Mouse (Mus musculus) c-Kit-positive CD71-positive TER-119-negative erythroid progenitor cells, embryonic 14.5 days (primary cell): ENCODE results near the gene Igsf21.

Experiments
- DNase-seq: peaks from one replicate; pipeline ENCODE4 v3.0.0-alpha.2; 2013; ENCODE audit warnings: low read depth

Gene Igsf21

GRCm38 (mm10) chr4:140235361-140236153 is 11.0 kb downstream of the Igsf21 start:
- no peak for DNase-seq

- DNase-seq = no peak
These were observed 12.0 kb downstream of the Igsf21 start for GRCm38 (mm10) chr4:140234412-140235205.

- no peak for DNase-seq
These were observed 18.7 kb downstream of the Igsf21 start for GRCm38 (mm10) chr4:140227837-140228236.

GRCm38 (mm10) chr4:140225204-140225603 is 21.4 kb downstream of the Igsf21 start:
- no peak for DNase-seq

GRCm38 (mm10) chr4:140224451-140224850 is 22.1 kb downstream of the Igsf21 start:
- DNase-seq = no peak

GRCm38 (mm10) chr4:140223067-140223466 is 23.5 kb downstream of the Igsf21 start:
- DNase-seq = no peak

GRCm38 (mm10) chr4:140220326-140221093 is 26.1 kb downstream of the Igsf21 start:
- no peak for DNase-seq

GRCm38 (mm10) chr4:140218853-140219852 is 27.4 kb downstream of the Igsf21 start:
- no peak for DNase-seq

- DNase-seq = no peak
These were observed 28.2 kb downstream of the Igsf21 start for GRCm38 (mm10) chr4:140218384-140218783.

GRCm38 (mm10) chr4:140217934-140218333 is 28.6 kb downstream of the Igsf21 start:
- no peak for DNase-seq

GRCm38 (mm10) chr4:140216096-140216495 is 30.5 kb downstream of the Igsf21 start:
- no peak for DNase-seq

- no peak for DNase-seq
These were observed 31.4 kb downstream of the Igsf21 start for GRCm38 (mm10) chr4:140215205-140215604.

- no peak for DNase-seq
These were observed 32.2 kb downstream of the Igsf21 start for GRCm38 (mm10) chr4:140214406-140214805.

GRCm38 (mm10) chr4:140210129-140210890 is 36.3 kb downstream of the Igsf21 start:
- no peak for DNase-seq

GRCm38 (mm10) chr4:140205811-140206231 is 40.8 kb downstream of the Igsf21 start:
- no peak for DNase-seq

- no peak for DNase-seq
These were observed 41.8 kb downstream of the Igsf21 start for GRCm38 (mm10) chr4:140204775-140205174.

GRCm38 (mm10) chr4:140203696-140204272 is 42.8 kb downstream of the Igsf21 start:
- no peak for DNase-seq

GRCm38 (mm10) chr4:140202196-140202595 is 44.4 kb downstream of the Igsf21 start:
- DNase-seq = no peak

GRCm38 (mm10) chr4:140200296-140200695 is 46.3 kb downstream of the Igsf21 start:
- no peak for DNase-seq

- DNase-seq = no peak
These were observed 49.9 kb downstream of the Igsf21 start for GRCm38 (mm10) chr4:140196717-140197116.
